Mouse (Mus musculus): ENCODE data around the gene Tbc1d10c. TPM values are rescaled to one million over a fixed set of nuclear protein-coding genes. Genes with fewer than 3 reads are reported as not detected.

Gene Tbc1d10c
- polyA plus RNA-seq, 1 experiment from 2014 or later = 0.88 TPM

Small RNAs within 50 kb of the gene (microRNA-seq; reads per million reads assigned to microRNA genes)
- gene Gm26115 = not detected

Other genes starting within 250 kb of the Tbc1d10c start
- not detected in 2 replicates for gene Aldh3b3, start 232.6 kb downstream of the Tbc1d10c start, polyA plus RNA-seq (2015; fragmentation: Nextera tagmentation; extraction: Ambion mirVana)
- 0.22 and 0.32 TPM in 2 replicates for gene Aldh3b2, start 219.0 kb downstream of the Tbc1d10c start, polyA plus RNA-seq (2015; fragmentation: Nextera tagmentation; extraction: Ambion mirVana)
- 2.3 TPM in 2 replicates for gene Acy3, start 204.7 kb downstream of the Tbc1d10c start, polyA plus RNA-seq (2015; fragmentation: Nextera tagmentation; extraction: Ambion mirVana)
- 0.32 and 1.2 TPM in 2 replicates for gene Tbx10, start 198.5 kb downstream of the Tbc1d10c start, polyA plus RNA-seq (2015; fragmentation: Nextera tagmentation; extraction: Ambion mirVana)
- 22.3 and 27.5 TPM in 2 replicates for gene Nudt8, start 190.7 kb downstream of the Tbc1d10c start, polyA plus RNA-seq (2015; fragmentation: Nextera tagmentation; extraction: Ambion mirVana)
- gene Gm49405, start 190.7 kb downstream of the Tbc1d10c start, polyA plus RNA-seq (2015; fragmentation: Nextera tagmentation; extraction: Ambion mirVana) = 5.2 and 5.3 TPM in 2 replicates
- gene Doc2g, start 188.0 kb downstream of the Tbc1d10c start, polyA plus RNA-seq (2015; fragmentation: Nextera tagmentation; extraction: Ambion mirVana) = 6.5 and 7.8 TPM in 2 replicates
- 220 and 241 TPM in 2 replicates for gene Ndufv1, start 178.5 kb downstream of the Tbc1d10c start, polyA plus RNA-seq (2015; fragmentation: Nextera tagmentation; extraction: Ambion mirVana)
- gene Gstp1, start 153.3 kb downstream of the Tbc1d10c start, polyA plus RNA-seq (2015; fragmentation: Nextera tagmentation; extraction: Ambion mirVana) = 418 and 433 TPM in 2 replicates
- gene Gstp2, start 145.3 kb downstream of the Tbc1d10c start, polyA plus RNA-seq (2015; fragmentation: Nextera tagmentation; extraction: Ambion mirVana) = 1.4 and 4.4 TPM in 2 replicates
- gene Gstp3, start 131.7 kb downstream of the Tbc1d10c start, polyA plus RNA-seq (2015; fragmentation: Nextera tagmentation; extraction: Ambion mirVana) = not detected in 2 replicates
- not detected in 2 replicates for gene Cabp2, start 109.7 kb downstream of the Tbc1d10c start, polyA plus RNA-seq (2015; fragmentation: Nextera tagmentation; extraction: Ambion mirVana)
- 79.8 and 81.0 TPM in 2 replicates for gene Cdk2ap2, start 94.1 kb downstream of the Tbc1d10c start, polyA plus RNA-seq (2015; fragmentation: Nextera tagmentation; extraction: Ambion mirVana)
- 43.3 and 48.5 TPM in 2 replicates for gene Pitpnm1, start 91.3 kb downstream of the Tbc1d10c start, polyA plus RNA-seq (2015; fragmentation: Nextera tagmentation; extraction: Ambion mirVana)
- gene Aip, start 65.4 kb downstream of the Tbc1d10c start, polyA plus RNA-seq (2015; fragmentation: Nextera tagmentation; extraction: Ambion mirVana) = 90.3 and 91.7 TPM in 2 replicates
- gene Gpr152, start 51.5 kb downstream of the Tbc1d10c start, polyA plus RNA-seq (2015; fragmentation: Nextera tagmentation; extraction: Ambion mirVana) = not detected in 2 replicates
- gene Cabp4, start 47.3 kb downstream of the Tbc1d10c start, polyA plus RNA-seq (2015; fragmentation: Nextera tagmentation; extraction: Ambion mirVana) = 0.29 and 0.30 TPM in 2 replicates
- 128 and 130 TPM in 2 replicates for gene Coro1b, start 42.7 kb downstream of the Tbc1d10c start, polyA plus RNA-seq (2015; fragmentation: Nextera tagmentation; extraction: Ambion mirVana)
- 0.47 and 0.66 TPM in 2 replicates for gene Ptprcap, start 37.7 kb downstream of the Tbc1d10c start, polyA plus RNA-seq (2015; fragmentation: Nextera tagmentation; extraction: Ambion mirVana)
- 61.6 and 64.3 TPM in 2 replicates for gene Rps6kb2, start 27.9 kb downstream of the Tbc1d10c start, polyA plus RNA-seq (2015; fragmentation: Nextera tagmentation; extraction: Ambion mirVana)
- gene Carns1, start 15.8 kb downstream of the Tbc1d10c start, polyA plus RNA-seq (2015; fragmentation: Nextera tagmentation; extraction: Ambion mirVana) = 5.1 and 5.6 TPM in 2 replicates
- gene Ppp1ca, start 781 bp upstream of the Tbc1d10c start, polyA plus RNA-seq (2015; fragmentation: Nextera tagmentation; extraction: Ambion mirVana) = 609 and 611 TPM in 2 replicates
- 20.4 and 24.6 TPM in 2 replicates for gene Rad9a, start 10.4 kb upstream of the Tbc1d10c start, polyA plus RNA-seq (2015; fragmentation: Nextera tagmentation; extraction: Ambion mirVana)
- 0.58 and 1.0 TPM in 2 replicates for gene Clcf1, start 23.0 kb upstream of the Tbc1d10c start, polyA plus RNA-seq (2015; fragmentation: Nextera tagmentation; extraction: Ambion mirVana)
- gene AC109138.7, start 23.1 kb upstream of the Tbc1d10c start, polyA plus RNA-seq (2015; fragmentation: Nextera tagmentation; extraction: Ambion mirVana) = not detected in 2 replicates
- gene Pold4, start 40.6 kb upstream of the Tbc1d10c start, polyA plus RNA-seq (2015; fragmentation: Nextera tagmentation; extraction: Ambion mirVana) = 19.7 and 20.2 TPM in 2 replicates
- 10.4 and 10.6 TPM in 2 replicates for gene Ssh3, start 77.9 kb upstream of the Tbc1d10c start, polyA plus RNA-seq (2015; fragmentation: Nextera tagmentation; extraction: Ambion mirVana)
- gene Ankrd13d, start 91.9 kb upstream of the Tbc1d10c start, polyA plus RNA-seq (2015; fragmentation: Nextera tagmentation; extraction: Ambion mirVana) = 29.9 and 33.1 TPM in 2 replicates
- 19.6 and 20.0 TPM in 2 replicates for gene Grk2, start 114.9 kb upstream of the Tbc1d10c start, polyA plus RNA-seq (2015; fragmentation: Nextera tagmentation; extraction: Ambion mirVana)
- 34.6 and 36.3 TPM in 2 replicates for gene Kdm2a, start 207.0 kb upstream of the Tbc1d10c start, polyA plus RNA-seq (2015; fragmentation: Nextera tagmentation; extraction: Ambion mirVana)
- gene Rhod, start 248.1 kb upstream of the Tbc1d10c start, polyA plus RNA-seq (2015; fragmentation: Nextera tagmentation; extraction: Ambion mirVana) = 7.0 and 7.8 TPM in 2 replicates